Mouse (Mus musculus): ENCODE data around the gene Pcnx. TPM values are rescaled to one million over a fixed set of nuclear protein-coding genes. Genes with fewer than 3 reads are reported as not detected.

Pcnx gene
- polyA plus RNA-seq, 1 experiment from 2014 or later = 2.3 TPM

GRCm38 (mm10) chr12:81828355-81828754 is 31.5 kb upstream of the Pcnx start:
- Histone ChIP-seq H3K9ac (ENCODE audit: low read depth, low read length) (no peak overlapping the region), H3K36me3 (ENCODE audit: control insufficient read depth, insufficient read depth) (no peaks in the 10 kb centered on the region), H3K4me1 (ENCODE audit: control insufficient read depth, low read depth, low read length) (no peaks in the 10 kb centered on the region), H3K4me3 (ENCODE audit: low read depth, low read length) (no peak overlapping the region), H3K9me3 (replicated peaks; ENCODE audit: control insufficient read depth, low read length) (no peaks in the 10 kb centered on the region), H3K4me2 (ENCODE audit: low read depth, low read length) (no peak overlapping the region), H3K27ac (ENCODE audit: low read length) (no peak overlapping the region), H3K27me3 (ENCODE audit: control insufficient read depth, insufficient read depth, low read depth, low read length) (no peaks in the 10 kb centered on the region)
- 63% methylated on average over 2 of the region's 2 CpGs for WGBS (ENCODE audit: insufficient replicate concordance)
- no peak for ATAC-seq (ENCODE audit: low read depth)

- no peak overlapping the region for H3K4me2 ChIP-seq (ENCODE audit: low read depth, low read length)
- H3K4me3 ChIP-seq (ENCODE audit: low read depth, low read length) = no peak overlapping the region
- no peaks in the 10 kb centered on the region for H3K36me3 ChIP-seq (ENCODE audit: control insufficient read depth, insufficient read depth)
- no peaks in the 10 kb centered on the region for H3K27me3 ChIP-seq (ENCODE audit: control insufficient read depth, insufficient read depth, low read depth, low read length)
- ATAC-seq (ENCODE audit: low read depth) = no peak
- no peak overlapping the region for H3K27ac ChIP-seq (ENCODE audit: low read length)
- H3K9ac ChIP-seq (ENCODE audit: low read depth, low read length) = no peak overlapping the region
- no peaks in the 10 kb centered on the region for H3K4me1 ChIP-seq (ENCODE audit: control insufficient read depth, low read depth, low read length)
- WGBS (ENCODE audit: insufficient replicate concordance) = 51% methylated on average over 5 of the region's 5 CpGs
- H3K9me3 ChIP-seq (replicated peaks; ENCODE audit: control insufficient read depth, low read length) = no peaks in the 10 kb centered on the region
Measured at GRCm38 (mm10) chr12:81832039-81832738, 27.6 kb upstream of the Pcnx start.

GRCm38 (mm10) chr12:81833094-81833493 is 26.7 kb upstream of the Pcnx start:
- Histone ChIP-seq H3K9me3 (replicated peaks; ENCODE audit: control insufficient read depth, low read length) (no peaks in the 10 kb centered on the region), H3K9ac (ENCODE audit: low read depth, low read length) (no peak overlapping the region), H3K27me3 (ENCODE audit: control insufficient read depth, insufficient read depth, low read depth, low read length) (no peaks in the 10 kb centered on the region), H3K4me2 (ENCODE audit: low read depth, low read length) (no peak overlapping the region), H3K4me3 (ENCODE audit: low read depth, low read length) (no peak overlapping the region), H3K27ac (ENCODE audit: low read length) (no peak overlapping the region), H3K36me3 (ENCODE audit: control insufficient read depth, insufficient read depth) (no peaks in the 10 kb centered on the region), H3K4me1 (ENCODE audit: control insufficient read depth, low read depth, low read length) (no peaks in the 10 kb centered on the region)
- no peak for ATAC-seq (ENCODE audit: low read depth)
- 40% methylated on average over 2 of the region's 2 CpGs for WGBS (ENCODE audit: insufficient replicate concordance)

- WGBS (ENCODE audit: insufficient replicate concordance) = 65% methylated on average over 8 of the region's 8 CpGs
Measured at GRCm38 (mm10) chr12:81836162-81836561, 23.7 kb upstream of the Pcnx start.

GRCm38 (mm10) chr12:81837463-81837862 is 22.4 kb upstream of the Pcnx start:
- Histone ChIP-seq H3K4me2 (ENCODE audit: low read depth, low read length) (no peak overlapping the region), H3K27me3 (ENCODE audit: control insufficient read depth, insufficient read depth, low read depth, low read length) (no peaks in the 10 kb centered on the region), H3K9ac (ENCODE audit: low read depth, low read length) (no peak overlapping the region), H3K27ac (ENCODE audit: low read length) (no peak overlapping the region), H3K9me3 (replicated peaks; ENCODE audit: control insufficient read depth, low read length) (no peaks in the 10 kb centered on the region), H3K4me3 (ENCODE audit: low read depth, low read length) (no peak overlapping the region), H3K4me1 (ENCODE audit: control insufficient read depth, low read depth, low read length) (no peaks in the 10 kb centered on the region), H3K36me3 (ENCODE audit: control insufficient read depth, insufficient read depth) (no peaks in the 10 kb centered on the region)
- 63% methylated on average over 5 of the region's 5 CpGs for WGBS (ENCODE audit: insufficient replicate concordance)
- no peak for ATAC-seq (ENCODE audit: low read depth)

More at GRCm38 (mm10) chr12:81836162-81836561, 23.7 kb upstream of the Pcnx start:
- Histone ChIP-seq H3K4me3 (ENCODE audit: low read depth, low read length) (no peak overlapping the region), H3K4me2 (ENCODE audit: low read depth, low read length) (no peak overlapping the region), H3K27me3 (ENCODE audit: control insufficient read depth, insufficient read depth, low read depth, low read length) (no peaks in the 10 kb centered on the region), H3K36me3 (ENCODE audit: control insufficient read depth, insufficient read depth) (no peaks in the 10 kb centered on the region), H3K27ac (ENCODE audit: low read length) (no peak overlapping the region), H3K9ac (ENCODE audit: low read depth, low read length) (no peak overlapping the region), H3K4me1 (ENCODE audit: control insufficient read depth, low read depth, low read length) (no peaks in the 10 kb centered on the region), H3K9me3 (replicated peaks; ENCODE audit: control insufficient read depth, low read length) (no peaks in the 10 kb centered on the region)
- ATAC-seq (ENCODE audit: low read depth) = no peak

DNA sequence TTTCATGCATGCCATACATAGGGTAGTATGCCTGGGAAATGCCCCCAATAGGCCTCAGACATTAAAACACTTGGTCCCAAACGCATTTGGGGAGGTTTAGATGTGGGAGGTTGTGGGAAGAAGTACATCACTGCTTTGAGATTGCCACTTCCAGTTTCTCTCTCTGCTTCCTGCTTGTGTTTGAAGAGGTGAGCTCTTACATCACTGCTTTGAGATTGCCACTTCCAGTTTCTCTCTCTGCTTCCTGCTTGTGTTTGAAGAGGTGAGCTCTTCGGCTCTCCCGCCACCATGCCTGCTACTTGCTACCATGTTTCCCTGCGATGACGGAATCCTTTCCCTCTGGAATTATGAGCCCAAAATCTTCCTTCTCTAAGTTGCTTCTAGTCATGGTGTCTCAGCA is 20.2 kb upstream of the Pcnx start:
- Histone ChIP-seq H3K4me2 (ENCODE audit: low read depth, low read length) (no peak overlapping the region), H3K4me1 (ENCODE audit: control insufficient read depth, low read depth, low read length) (no peaks in the 10 kb centered on the region), H3K9me3 (replicated peaks; ENCODE audit: control insufficient read depth, low read length) (no peaks in the 10 kb centered on the region), H3K4me3 (ENCODE audit: low read depth, low read length) (no peak overlapping the region), H3K27me3 (ENCODE audit: control insufficient read depth, insufficient read depth, low read depth, low read length) (no peaks in the 10 kb centered on the region), H3K27ac (ENCODE audit: low read length) (no peak overlapping the region), H3K36me3 (ENCODE audit: control insufficient read depth, insufficient read depth) (no peaks in the 10 kb centered on the region), H3K9ac (ENCODE audit: low read depth, low read length) (no peak overlapping the region)
- 59% methylated on average over 5 of the region's 5 CpGs for WGBS (ENCODE audit: insufficient replicate concordance)
- ATAC-seq (ENCODE audit: low read depth) = no peak

GRCm38 (mm10) chr12:81841046-81841445 is 18.8 kb upstream of the Pcnx start:
- Histone ChIP-seq H3K27ac (ENCODE audit: low read length) (no peak overlapping the region), H3K4me2 (ENCODE audit: low read depth, low read length) (no peak overlapping the region), H3K4me3 (ENCODE audit: low read depth, low read length) (no peak overlapping the region), H3K9me3 (replicated peaks; ENCODE audit: control insufficient read depth, low read length) (no peaks in the 10 kb centered on the region), H3K36me3 (ENCODE audit: control insufficient read depth, insufficient read depth) (no peaks in the 10 kb centered on the region), H3K4me1 (ENCODE audit: control insufficient read depth, low read depth, low read length) (no peaks in the 10 kb centered on the region; the same call in 1 of the 2 replicates), H3K27me3 (ENCODE audit: control insufficient read depth, insufficient read depth, low read depth, low read length) (0 out of 2 replicates have a peak, but pooled peaks cover 4% of the 10 kb centered on the region), H3K9ac (ENCODE audit: low read depth, low read length) (no peak overlapping the region)
- WGBS (ENCODE audit: insufficient replicate concordance) = 61% methylated on average over 5 of the region's 5 CpGs
- no peak for ATAC-seq (ENCODE audit: low read depth)

GRCm38 (mm10) chr12:81843501-81843900 is 16.3 kb upstream of the Pcnx start:
- H3K9me3 ChIP-seq (replicated peaks; ENCODE audit: control insufficient read depth, low read length) = no peaks in the 10 kb centered on the region
- H3K4me1 ChIP-seq (ENCODE audit: control insufficient read depth, low read depth, low read length) = no peaks in the 10 kb centered on the region; the same call in 1 of the 2 replicates
- H3K9ac ChIP-seq (ENCODE audit: low read depth, low read length) = no peak overlapping the region
- H3K27ac ChIP-seq (ENCODE audit: low read length) = no peak overlapping the region
- no peak overlapping the region for H3K4me2 ChIP-seq (ENCODE audit: low read depth, low read length)
- no peak for ATAC-seq (ENCODE audit: low read depth)
- H3K4me3 ChIP-seq (ENCODE audit: low read depth, low read length) = no peak overlapping the region
- no peaks in the 10 kb centered on the region for H3K36me3 ChIP-seq (ENCODE audit: control insufficient read depth, insufficient read depth)
- 70% methylated on average over 5 of the region's 5 CpGs for WGBS (ENCODE audit: insufficient replicate concordance)
- H3K27me3 ChIP-seq (ENCODE audit: control insufficient read depth, insufficient read depth, low read depth, low read length) = 0 out of 2 replicates have a peak, but pooled peaks cover 4% of the 10 kb centered on the region

GRCm38 (mm10) chr12:81844572-81844971 is 15.3 kb upstream of the Pcnx start:
- H3K9me3 ChIP-seq (replicated peaks; ENCODE audit: control insufficient read depth, low read length) = no peaks in the 10 kb centered on the region
- H3K36me3 ChIP-seq (ENCODE audit: control insufficient read depth, insufficient read depth) = no peaks in the 10 kb centered on the region
- no peaks in the 10 kb centered on the region; the same call in 1 of the 2 replicates for H3K4me1 ChIP-seq (ENCODE audit: control insufficient read depth, low read depth, low read length)
- peak overlapping the region; percentile 27; the same call in 1 of the 2 replicates for H3K4me2 ChIP-seq (ENCODE audit: low read depth, low read length)
- 0 out of 2 replicates have a peak, but pooled peaks cover 4% of the 10 kb centered on the region for H3K27me3 ChIP-seq (ENCODE audit: control insufficient read depth, insufficient read depth, low read depth, low read length)
- H3K4me3 ChIP-seq (ENCODE audit: low read depth, low read length) = no peak overlapping the region; the same call in 1 of the 2 replicates
- ATAC-seq (ENCODE audit: low read depth) = no peak
- H3K27ac ChIP-seq (ENCODE audit: low read length) = no peak overlapping the region
- no peak overlapping the region for H3K9ac ChIP-seq (ENCODE audit: low read depth, low read length)
- 13% methylated on average over 13 of the region's 13 CpGs for WGBS (ENCODE audit: insufficient replicate concordance)
